Comparison of ENCODE assay signal across 22 mouse cellular contexts in the genomic region with DNA sequence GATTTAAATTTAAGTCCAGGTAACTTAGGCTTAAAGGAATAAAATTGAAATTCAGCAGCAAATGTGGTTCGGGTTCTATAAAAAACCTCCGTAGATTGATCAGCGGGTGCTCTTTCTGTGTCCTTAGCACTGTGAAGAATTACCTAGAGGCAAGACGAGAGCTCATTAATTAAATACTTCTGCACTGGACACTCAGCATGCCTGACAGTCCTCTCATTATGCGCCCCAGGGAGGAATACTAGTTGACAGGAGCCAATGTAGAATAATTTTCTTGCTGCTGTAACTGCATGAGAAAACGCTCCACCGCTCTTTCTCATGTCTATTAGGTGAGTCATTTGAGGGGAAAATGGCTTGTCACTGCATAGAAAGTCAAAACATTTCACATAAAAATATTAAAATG.
A peak's percentile ranks its signal among the peaks of the same experiment; 100 is the strongest.
DNase-seq lines count a peak whose midpoint lies in the region; ATAC-seq and TF ChIP-seq lines count a peak whose summit lies in the region.
"Had no signal": no experiment of that assay in that cellular context is flagged by ENCODE, and none has a peak within 500 bp of the region (broad histone marks: within the 10 kb centered on the region; RNA-seq: fewer than 3 reads in every experiment).

No protein-coding gene starts in this region.

- H3K4me1 ChIP-seq in hindbrain, embryonic 15.5 days (replicated peaks): no peaks in the 10 kb centered on the region
- no peaks in the 10 kb centered on the region for H3K4me1 ChIP-seq in hindbrain, embryonic 11.5 days (replicated peaks; ENCODE audit: control insufficient read depth, insufficient read depth, low read length)
- H3K4me1 ChIP-seq in midbrain, embryonic 15.5 days: no peaks in the 10 kb centered on the region
- H3K4me1 ChIP-seq in midbrain, embryonic 11.5 days (ENCODE audit: control insufficient read depth, insufficient read depth, low read length): no peaks in the 10 kb centered on the region
- H3K4me1 ChIP-seq: embryonic facial prominence, embryonic 15.5 days; forebrain, embryonic 10.5 days; heart, embryonic 15.5 days had no signal

- no peaks in the 10 kb centered on the region for H3K27me3 ChIP-seq in hindbrain, embryonic 15.5 days
- no peaks in the 10 kb centered on the region for H3K27me3 ChIP-seq in hindbrain, embryonic 11.5 days (ENCODE audit: control insufficient read depth, insufficient read depth, low read length)
- no peaks in the 10 kb centered on the region for H3K27me3 ChIP-seq in midbrain, embryonic 15.5 days (replicated peaks)
- H3K27me3 ChIP-seq in midbrain, embryonic 11.5 days (ENCODE audit: control insufficient read depth, insufficient read depth, low read length): no peaks in the 10 kb centered on the region
- H3K27me3 ChIP-seq: embryonic facial prominence, embryonic 15.5 days; heart, embryonic 15.5 days had no signal

- TF ChIP-seq CTCF in brain, embryonic 14.5 days (IDR thresholded peaks at IDR 0.05; ENCODE audit: borderline replicate concordance, extremely low read depth, insufficient read depth, insufficient read length): no peak

- no peak overlapping the region for H3K4me3 ChIP-seq in hindbrain, embryonic 15.5 days
- no peak overlapping the region for H3K4me3 ChIP-seq in hindbrain, embryonic 11.5 days (ENCODE audit: low read depth, low read length)
- no peak overlapping the region for H3K4me3 ChIP-seq in midbrain, embryonic 15.5 days
- H3K4me3 ChIP-seq in midbrain, embryonic 11.5 days (ENCODE audit: low read depth, low read length): no peak overlapping the region
- H3K4me3 ChIP-seq: embryonic facial prominence, embryonic 15.5 days; erythroblast, embryonic 14.5 days; forebrain, embryonic 10.5 days; heart, adult 2 months; heart, embryonic 15.5 days had no signal

- no peaks in the 10 kb centered on the region for H3K36me3 ChIP-seq in hindbrain, embryonic 15.5 days
- H3K36me3 ChIP-seq in hindbrain, embryonic 11.5 days (ENCODE audit: control insufficient read depth, insufficient read depth, low read length): no peaks in the 10 kb centered on the region
- H3K36me3 ChIP-seq in midbrain, embryonic 15.5 days (replicated peaks): no peaks in the 10 kb centered on the region
- no peaks in the 10 kb centered on the region for H3K36me3 ChIP-seq in midbrain, embryonic 11.5 days (ENCODE audit: control insufficient read depth, insufficient read depth, low read length)
- H3K36me3 ChIP-seq: embryonic facial prominence, embryonic 15.5 days; forebrain, embryonic 10.5 days; heart, embryonic 15.5 days had no signal

- H3K4me2 ChIP-seq in hindbrain, embryonic 15.5 days: 0 out of 2 replicates have a peak overlapping the region, but pooled peaks have one; percentile 11
- H3K4me2 ChIP-seq in hindbrain, embryonic 11.5 days (replicated peaks; ENCODE audit: low read depth, low read length): no peak overlapping the region
- H3K4me2 ChIP-seq in midbrain, embryonic 15.5 days: no peak overlapping the region
- H3K4me2 ChIP-seq in midbrain, embryonic 11.5 days: no peak overlapping the region
- H3K4me2 ChIP-seq: embryonic facial prominence, embryonic 15.5 days; heart, embryonic 11.5 days; heart, embryonic 15.5 days had no signal

- 45% methylated on average over 7 of the region's 7 CpGs for WGBS in hindbrain, embryonic 15.5 days
- 69% methylated on average over 7 of the region's 7 CpGs for WGBS in hindbrain, embryonic 11.5 days
- 46% methylated on average over 7 of the region's 7 CpGs for WGBS in midbrain, embryonic 15.5 days
- WGBS in midbrain, embryonic 11.5 days: 83% methylated on average over 7 of the region's 7 CpGs

- no peak for TF ChIP-seq POLR2A in brain, embryonic 14.5 days (IDR thresholded peaks at IDR 0.05; ENCODE audit: borderline replicate concordance, extremely low read depth, insufficient read depth, insufficient read length, poor library complexity, severe bottlenecking)

- peak; percentile 51; the same call in 1 of the 2 replicates for ATAC-seq in hindbrain, embryonic 15.5 days (ENCODE audit: low FRiP score, low read depth)
- ATAC-seq in hindbrain, embryonic 11.5 days (ENCODE audit: low FRiP score): no peak
- peak; percentile 72; the same call in 1 of the 2 replicates for ATAC-seq in midbrain, embryonic 15.5 days (replicated peaks)
- no peak for ATAC-seq in midbrain, embryonic 11.5 days (ENCODE audit: low FRiP score)
- ATAC-seq: forebrain, embryonic 16.5 days had no signal

- no peak overlapping the region for H3K9ac ChIP-seq in hindbrain, embryonic 15.5 days
- no peak overlapping the region for H3K9ac ChIP-seq in hindbrain, embryonic 11.5 days (ENCODE audit: low read depth, low read length)
- H3K9ac ChIP-seq in midbrain, embryonic 15.5 days: no peak overlapping the region
- no peak overlapping the region for H3K9ac ChIP-seq in midbrain, embryonic 11.5 days (ENCODE audit: low read length)
- H3K9ac ChIP-seq: embryonic facial prominence, embryonic 15.5 days; heart, embryonic 15.5 days had no signal

- H3K27ac ChIP-seq in hindbrain, embryonic 15.5 days (replicated peaks): no peak overlapping the region
- H3K27ac ChIP-seq in hindbrain, embryonic 11.5 days (ENCODE audit: low read depth, low read length): no peak overlapping the region
- H3K27ac ChIP-seq in midbrain, embryonic 15.5 days: no peak overlapping the region
- H3K27ac ChIP-seq in midbrain, embryonic 11.5 days (ENCODE audit: low read depth, low read length): no peak overlapping the region
- H3K27ac ChIP-seq: embryonic facial prominence, embryonic 15.5 days; forebrain, embryonic 10.5 days; heart, adult 2 months; heart, embryonic 15.5 days had no signal

- no peak for DNase-seq in hindbrain, embryonic 11.5 days (ENCODE audit: low spot score)
- DNase-seq in midbrain, embryonic 11.5 days (ENCODE audit: low spot score, missing footprints): no peak
- DNase-seq in brain, embryonic 14.5 days (ENCODE audit: low read depth): peak; percentile 64
- DNase-seq in retina, postnatal 1 day: peak; percentile 76
- DNase-seq in cerebellum, adult 9-10 months: no peak
- DNase-seq: adrenal gland, adult 8-10 months; adrenal gland, postnatal 36 days; cerebellum, adult 11-12 months; cerebellum, adult 9-11 months; cerebellum, postnatal 36 days; gastrocnemius, postnatal 14 days; heart, adult 2 months; heart, postnatal 14 days; kidney, adult 11 months had no signal

- no peaks in the 10 kb centered on the region for H3K9me3 ChIP-seq in hindbrain, embryonic 15.5 days
- no peaks in the 10 kb centered on the region for H3K9me3 ChIP-seq in hindbrain, embryonic 11.5 days (ENCODE audit: control insufficient read depth, low read length)
- H3K9me3 ChIP-seq in midbrain, embryonic 15.5 days: no peaks in the 10 kb centered on the region
- no peaks in the 10 kb centered on the region for H3K9me3 ChIP-seq in midbrain, embryonic 11.5 days (ENCODE audit: control insufficient read depth, low read length)
- H3K9me3 ChIP-seq: embryonic facial prominence, embryonic 15.5 days; forebrain, embryonic 10.5 days; heart, embryonic 15.5 days had no signal

Comparison
In these comparisons a context has a peak if more than half of its experiments do, and no peak if none do; other contexts are left out.
1. ATAC-seq: peak in hindbrain, embryonic 15.5 days (single experiment) and midbrain, embryonic 15.5 days (single experiment); none in hindbrain, embryonic 11.5 days (single experiment) and midbrain, embryonic 11.5 days (single experiment).
2. DNase-seq: peak in brain, embryonic 14.5 days (single experiment) and retina, postnatal 1 day (single experiment); none in hindbrain, embryonic 11.5 days (single experiment), midbrain, embryonic 11.5 days (single experiment) and cerebellum, adult 9-10 months (single experiment).